Mouse (Mus musculus): ENCODE measurements around the gene Gm31371. TPM values are rescaled to one million over a fixed set of nuclear protein-coding genes. Genes with fewer than 3 reads are reported as not detected.
"Not testable (repeated sequence)": the region's sequence is repeated elsewhere in the genome, so short reads cannot be mapped to it uniquely, and the experiment has no call there.

The Gm31371 gene
- polyA plus RNA-seq (2012; rRNA removed): 0.23 TPM in 1 of 2 replicates, not detected in the other

DNA sequence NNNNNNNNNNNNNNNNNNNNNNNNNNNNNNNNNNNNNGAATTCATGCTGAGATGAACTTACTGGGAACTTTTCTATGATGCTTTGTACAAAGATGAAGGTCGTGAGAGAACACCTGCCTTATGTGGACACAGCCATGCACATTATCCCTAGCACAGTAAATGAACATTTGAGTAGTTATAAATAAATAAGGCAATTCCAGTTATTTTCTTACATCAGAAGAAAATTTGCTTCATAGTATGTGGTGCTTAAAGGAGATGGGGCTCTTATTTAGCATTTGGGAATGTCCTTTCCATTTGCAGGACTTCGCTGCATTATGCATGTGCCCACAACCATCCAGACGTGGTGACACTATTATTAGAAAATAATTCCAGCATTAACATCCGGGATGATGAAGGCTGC lies at the start of gene Gm31371:
Gm31371 (plus strand) TSS at position 301 of the 400 bp plus-strand sequence.
- whole genome bisulfite sequencing: 69% methylated on average over 3 of the region's 4 CpGs
- H3K27me3 ChIP-seq (ENCODE audit: control insufficient read depth, insufficient read depth, low read length); H3K4me1 ChIP-seq (ENCODE audit: control insufficient read depth, insufficient read depth, low read length); DNase-seq; H3K27ac ChIP-seq (ENCODE audit: insufficient read depth, low read length); H3K4me3 ChIP-seq (replicated peaks; ENCODE audit: insufficient read depth, low read depth, low read length): not testable (repeated sequence)

DNA sequence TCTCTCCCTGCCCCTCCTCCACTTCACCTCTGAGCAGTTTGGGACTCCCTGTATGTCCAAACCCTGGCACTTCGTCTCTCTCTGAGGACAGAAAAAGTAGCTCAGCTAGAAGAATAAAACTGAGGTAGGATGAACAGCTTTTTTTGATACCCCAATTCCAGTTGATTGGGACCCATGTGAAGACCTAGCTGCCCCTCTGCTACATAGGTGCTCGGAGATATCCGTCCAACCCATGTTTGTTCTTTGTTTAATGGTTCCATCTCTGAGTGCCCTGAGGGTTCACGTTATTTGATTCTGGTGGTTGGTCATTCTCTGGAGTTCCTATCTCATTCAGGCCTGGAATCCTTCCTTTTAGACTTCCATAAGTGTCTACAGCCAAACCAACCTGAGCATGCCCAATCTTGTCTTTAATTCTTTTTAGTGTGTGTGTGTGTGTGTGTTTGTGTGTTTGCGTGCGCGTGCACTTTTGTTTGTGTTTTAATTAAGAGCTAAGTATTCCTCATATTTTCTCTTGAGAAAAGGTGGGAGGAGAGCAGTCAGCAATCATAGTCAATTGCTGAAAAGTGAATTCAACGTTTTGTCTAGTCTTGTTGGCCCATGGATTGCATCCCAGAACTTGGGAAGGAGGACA lies 3.3 kb downstream of the Gm31371 start:
- not testable (repeated sequence) for H3K4me3 ChIP-seq (replicated peaks; ENCODE audit: insufficient read depth, low read depth, low read length); H3K27ac ChIP-seq (ENCODE audit: insufficient read depth, low read length); H3K27me3 ChIP-seq (ENCODE audit: control insufficient read depth, insufficient read depth, low read length); H3K4me1 ChIP-seq (ENCODE audit: control insufficient read depth, insufficient read depth, low read length); DNase-seq
- 92% methylated on average over 7 of the region's 8 CpGs for WGBS

DNA sequence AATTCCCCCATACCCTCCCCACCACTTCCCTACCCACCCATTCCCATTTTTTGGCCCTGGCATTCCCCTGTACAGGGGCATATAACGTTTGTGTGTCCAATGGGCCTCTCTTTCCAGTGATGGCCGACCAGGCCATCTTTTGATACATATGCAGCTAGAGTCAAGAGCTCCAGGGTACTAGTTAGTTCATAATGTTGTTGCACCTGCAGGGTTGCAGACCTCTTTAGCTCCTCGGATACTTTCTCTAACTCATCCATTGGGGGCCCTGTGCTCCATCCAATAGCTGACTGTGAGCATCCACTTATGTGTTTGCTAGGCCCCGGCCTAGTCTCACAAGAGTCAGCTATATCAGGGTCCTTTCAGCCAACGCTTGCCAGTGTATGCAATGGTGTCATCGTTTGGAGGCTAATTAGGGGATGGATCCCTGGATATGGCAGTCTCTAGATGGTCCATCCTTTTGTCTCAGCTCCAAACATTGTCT lies 5.7 kb downstream of the Gm31371 start:
- H3K4me1 ChIP-seq (ENCODE audit: control insufficient read depth, insufficient read depth, low read length); H3K27me3 ChIP-seq (ENCODE audit: control insufficient read depth, insufficient read depth, low read length); H3K27ac ChIP-seq (ENCODE audit: insufficient read depth, low read length); H3K4me3 ChIP-seq (replicated peaks; ENCODE audit: insufficient read depth, low read depth, low read length): not testable (repeated sequence)
- DNase-seq: peak in 1 of 2 experiments; percentile 9
- 81% methylated on average over 5 of the region's 6 CpGs for WGBS

DNA sequence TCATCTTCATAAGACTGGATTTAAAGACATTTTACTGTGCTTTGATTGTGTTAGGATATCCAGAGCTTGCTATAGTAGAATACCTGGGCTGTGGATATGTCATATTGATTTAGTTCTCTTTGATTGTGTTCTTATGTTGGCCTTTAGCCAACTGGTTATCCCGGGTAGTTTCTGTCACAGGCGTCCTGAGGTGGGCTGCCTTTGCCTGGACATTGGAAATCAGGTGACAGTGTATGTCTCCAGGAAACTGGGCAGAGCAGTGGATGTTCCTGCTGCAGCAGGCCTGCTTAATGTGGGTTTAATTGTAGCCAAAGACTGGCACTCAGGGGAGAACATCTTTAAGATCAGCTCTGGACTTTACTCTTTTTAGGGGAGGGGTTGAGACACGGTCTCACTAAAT lies 15.9 kb downstream of the Gm31371 start:
- H3K27me3 ChIP-seq (ENCODE audit: control insufficient read depth, insufficient read depth, low read length); DNase-seq: not testable (repeated sequence)
- WGBS: 73% methylated on average over 2 of the region's 3 CpGs

DNA sequence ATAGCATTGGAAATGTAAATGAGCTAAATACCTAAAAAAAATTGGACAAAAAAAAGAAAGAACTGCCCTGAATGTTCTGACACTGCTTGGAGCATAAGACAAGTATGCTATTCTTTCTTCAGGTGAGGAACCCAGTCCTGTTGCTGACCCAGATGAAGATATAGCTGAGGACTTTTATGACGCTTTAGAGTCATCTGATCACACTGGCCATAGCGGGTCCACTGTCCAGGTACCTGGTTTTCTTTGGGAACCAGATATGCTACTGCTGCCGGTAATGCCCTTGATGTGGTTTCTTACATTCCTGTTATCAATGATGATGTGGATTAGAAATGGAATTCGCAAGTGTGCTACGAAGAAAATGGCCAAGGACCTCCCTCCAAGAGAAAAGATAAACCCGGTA lies 31.1 kb downstream of the Gm31371 start:
- not testable (repeated sequence) for H3K4me1 ChIP-seq (ENCODE audit: control insufficient read depth, insufficient read depth, low read length); H3K4me3 ChIP-seq (replicated peaks; ENCODE audit: insufficient read depth, low read depth, low read length); H3K27ac ChIP-seq (ENCODE audit: insufficient read depth, low read length); DNase-seq; H3K27me3 ChIP-seq (ENCODE audit: control insufficient read depth, insufficient read depth, low read length)
- WGBS: 89% methylated on average over 1 of the region's 6 CpGs

More for the DNA sequence above, 15.9 kb downstream of the Gm31371 start:
- H3K27ac ChIP-seq (ENCODE audit: insufficient read depth, low read length); H3K4me1 ChIP-seq (ENCODE audit: control insufficient read depth, insufficient read depth, low read length); H3K4me3 ChIP-seq (replicated peaks; ENCODE audit: insufficient read depth, low read depth, low read length): not testable (repeated sequence)

DNA sequence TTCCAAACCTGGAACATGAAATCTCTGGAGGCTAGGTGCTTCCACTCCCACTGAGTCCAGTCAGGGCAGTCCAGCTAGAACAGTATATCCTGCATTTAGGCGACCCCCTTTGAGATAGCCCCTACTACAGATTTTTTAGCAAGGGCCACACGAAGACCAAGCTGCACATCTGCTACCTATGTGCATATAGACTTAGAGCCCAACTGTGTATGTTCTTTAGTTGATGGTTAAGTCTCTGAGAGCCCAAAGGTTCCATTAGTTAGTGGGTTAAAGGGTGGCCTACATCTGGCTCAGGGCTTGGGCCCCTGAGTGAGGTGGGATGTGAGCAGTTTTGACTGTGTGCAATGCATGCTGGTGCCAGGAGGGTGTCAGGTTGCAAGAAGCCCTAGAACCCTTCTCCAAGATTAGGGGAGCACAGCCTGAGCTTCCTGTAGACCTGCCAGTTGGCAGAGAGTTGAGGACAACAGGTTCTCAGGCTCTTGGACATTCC lies 32.4 kb downstream of the Gm31371 start:
- DNase-seq: not testable (repeated sequence)
- 56% methylated on average over 2 of the region's 2 CpGs for WGBS

DNA sequence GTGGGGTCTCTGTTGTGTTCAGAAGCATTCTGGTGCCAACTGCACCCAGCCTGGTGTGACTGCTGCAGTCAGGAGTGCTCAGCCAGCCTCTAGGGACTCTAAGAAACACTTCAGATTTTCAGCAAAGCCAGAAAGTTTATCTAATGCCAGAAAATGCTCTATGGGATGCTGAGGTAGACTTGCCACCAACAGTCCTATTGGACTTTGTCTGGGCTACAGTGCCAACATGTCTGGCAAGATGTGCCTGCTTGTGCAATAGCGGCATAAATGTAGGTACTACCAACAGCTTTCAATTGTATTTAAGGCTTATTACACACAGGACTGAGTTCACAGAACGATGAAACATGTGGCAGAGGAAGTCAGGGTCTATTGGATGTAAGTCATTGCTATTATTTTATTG lies 57.7 kb downstream of the Gm31371 start:
- no peak overlapping the region for H3K27ac ChIP-seq (ENCODE audit: insufficient read depth, low read length)
- no peaks in the 10 kb centered on the region for H3K4me1 ChIP-seq (ENCODE audit: control insufficient read depth, insufficient read depth, low read length)
- WGBS: 63% methylated on average over 2 of the region's 2 CpGs
- H3K27me3 ChIP-seq (ENCODE audit: control insufficient read depth, insufficient read depth, low read length): no peaks in the 10 kb centered on the region
- no peak overlapping the region for H3K4me3 ChIP-seq (replicated peaks; ENCODE audit: insufficient read depth, low read depth, low read length)
- no peak for TF ChIP-seq CTCF (IDR thresholded peaks at IDR 0.05; ENCODE audit: borderline replicate concordance, insufficient read depth, low read depth, low read length)
- TF ChIP-seq POLR2A (IDR thresholded peaks at IDR 0.05; ENCODE audit: borderline replicate concordance, insufficient read depth, low read length): no peak
- no peak for DNase-seq

More for the DNA sequence above, 32.4 kb downstream of the Gm31371 start:
- not testable (repeated sequence) for H3K4me3 ChIP-seq (replicated peaks; ENCODE audit: insufficient read depth, low read depth, low read length); H3K27ac ChIP-seq (ENCODE audit: insufficient read depth, low read length); H3K4me1 ChIP-seq (ENCODE audit: control insufficient read depth, insufficient read depth, low read length); H3K27me3 ChIP-seq (ENCODE audit: control insufficient read depth, insufficient read depth, low read length)

DNA sequence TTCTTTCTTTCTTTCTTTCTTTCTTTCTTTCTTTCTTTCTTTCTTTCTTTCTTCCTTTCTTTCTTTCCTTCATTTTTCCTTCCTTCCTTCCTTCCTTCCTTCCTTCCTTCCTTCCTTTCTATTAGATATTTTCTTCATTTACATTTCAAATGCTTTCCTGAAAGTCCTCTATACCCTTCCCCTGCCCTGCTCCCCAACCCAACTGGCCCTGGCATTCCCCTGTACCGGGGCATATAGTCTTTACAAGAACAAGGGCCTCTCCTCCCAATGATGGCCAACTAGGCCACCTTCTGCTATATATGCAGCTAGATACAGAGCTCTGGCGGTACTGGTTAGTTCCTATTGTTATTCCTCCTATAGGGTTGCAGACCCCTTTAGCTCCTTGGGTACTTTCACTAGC lies 60.6 kb downstream of the Gm31371 start:
- peak in 1 of 2 experiments; percentile 2 for DNase-seq
- H3K4me3 ChIP-seq (replicated peaks; ENCODE audit: insufficient read depth, low read depth, low read length); H3K27me3 ChIP-seq (ENCODE audit: control insufficient read depth, insufficient read depth, low read length); H3K27ac ChIP-seq (ENCODE audit: insufficient read depth, low read length); H3K4me1 ChIP-seq (ENCODE audit: control insufficient read depth, insufficient read depth, low read length): not testable (repeated sequence)
- 65% methylated on average over 2 of the region's 2 CpGs for WGBS

DNA sequence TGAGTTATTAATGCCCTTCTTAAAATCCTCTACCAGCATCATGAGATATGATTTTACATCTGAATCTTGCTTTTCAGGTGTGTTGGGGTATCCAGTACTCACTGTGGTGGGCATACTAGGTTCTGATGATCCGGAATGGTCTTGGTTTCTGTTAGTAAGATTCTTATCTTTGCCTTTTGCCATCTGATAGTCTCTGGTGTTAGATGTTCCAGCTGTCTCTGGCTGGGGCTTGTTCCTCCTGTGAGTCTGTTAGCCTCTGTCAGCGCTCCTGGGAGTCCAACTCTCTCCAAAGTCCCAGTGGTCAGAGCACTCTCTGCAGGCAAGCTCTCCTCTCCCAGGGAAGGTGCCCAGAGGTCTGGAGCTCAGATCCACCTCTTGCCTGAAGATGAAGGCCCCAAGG lies 65.0 kb downstream of the Gm31371 start:
- DNase-seq: peak; percentile 15 to 16
- not testable (repeated sequence) for H3K4me3 ChIP-seq (replicated peaks; ENCODE audit: insufficient read depth, low read depth, low read length); H3K27me3 ChIP-seq (ENCODE audit: control insufficient read depth, insufficient read depth, low read length); H3K27ac ChIP-seq (ENCODE audit: insufficient read depth, low read length); H3K4me1 ChIP-seq (ENCODE audit: control insufficient read depth, insufficient read depth, low read length)
- 47% methylated on average over 2 of the region's 2 CpGs for WGBS

DNA sequence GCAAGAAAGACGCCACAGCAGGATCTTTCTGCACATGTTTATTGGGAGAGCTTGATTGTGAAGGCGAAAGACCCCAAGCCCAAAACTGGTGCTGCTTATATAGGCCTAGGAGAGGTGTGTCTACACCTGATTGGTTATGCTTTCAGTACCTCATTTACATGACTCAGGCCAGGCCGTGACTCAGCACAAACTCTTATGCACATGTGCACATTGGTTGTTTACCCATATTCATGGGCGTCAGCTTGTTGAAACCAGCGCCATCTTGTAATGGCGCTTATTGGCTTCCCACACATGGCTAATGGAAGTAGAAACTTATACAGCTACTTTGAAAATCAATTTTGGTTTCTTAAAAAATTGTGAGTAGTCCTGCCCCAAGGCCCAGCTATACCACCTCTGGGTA lies 72.0 kb downstream of the Gm31371 start:
- DNase-seq; H3K4me1 ChIP-seq (ENCODE audit: control insufficient read depth, insufficient read depth, low read length); H3K27ac ChIP-seq (ENCODE audit: insufficient read depth, low read length); H3K4me3 ChIP-seq (replicated peaks; ENCODE audit: insufficient read depth, low read depth, low read length); H3K27me3 ChIP-seq (ENCODE audit: control insufficient read depth, insufficient read depth, low read length): not testable (repeated sequence)
- WGBS: 86% methylated on average over 6 of the region's 6 CpGs
